Mouse (Mus musculus) brain, embryonic 14.5 days (tissue): ENCODE measurements around the gene 4930590J08Rik.

Experiments
- CTCF ChIP-seq: fragments of 200-500 bp; IDR thresholded peaks from 2 replicates; pipeline ENCODE4 v1.5.1; 2012; ENCODE audit warnings: inconsistent platforms, mild to moderate bottlenecking, moderate library complexity, borderline replicate concordance; ENCODE audit not compliant: insufficient read depth, insufficient read length; ENCODE audit errors: extremely low read depth
- POLR2A ChIP-seq: fragments of 200-500 bp; IDR thresholded peaks from 2 replicates; pipeline ENCODE4 v1.6.1; 2012; ENCODE audit warnings: mild to moderate bottlenecking, inconsistent platforms, borderline replicate concordance; ENCODE audit not compliant: poor library complexity, insufficient read depth, insufficient read length, severe bottlenecking; ENCODE audit errors: extremely low read depth

DNA sequence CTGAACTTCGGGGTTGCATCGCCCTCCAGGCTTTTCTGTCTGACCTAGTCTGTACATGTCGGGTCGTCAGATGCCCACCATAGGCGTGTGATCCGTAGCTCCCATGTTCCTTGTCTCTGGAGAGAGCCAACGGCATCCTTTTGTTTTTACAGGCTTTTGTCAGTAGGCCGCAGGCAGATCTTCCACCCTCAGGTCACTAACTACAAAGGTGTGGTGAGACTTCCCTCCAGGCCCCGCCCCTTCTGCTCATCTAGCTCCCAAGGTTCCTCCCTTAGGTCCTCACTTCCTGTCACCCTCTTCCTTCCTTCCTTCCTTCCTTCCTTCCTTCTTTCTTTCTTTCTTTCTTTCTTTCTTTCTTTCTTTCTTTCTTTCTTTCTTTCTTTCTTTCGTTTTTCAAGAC, 11.4 kb downstream of the 4930590J08Rik start:
- TF ChIP-seq POLR2A (no peak), CTCF (no peak)
